Mouse (Mus musculus) lung, embryonic 16.5 days (tissue): ENCODE measurements at regions not wholly inside any gene's neighbourhood (a gene's known extent, or its start where the extent isn't known, plus 50 kb on each side); places are given as distances from the start of the nearest gene placed in this dataset. TPM values are rescaled to one million over a fixed set of nuclear protein-coding genes. Genes with fewer than 3 reads are reported as not detected.

Experiments used
- ATAC-seq: fragments of 200-750 bp; cut with Nextera tagmentation; 2 replicates; pipeline ENCODE4 v1.8.0; 2017; ENCODE audit warnings: low read depth, mild to moderate bottlenecking, moderate library complexity
- H3K27ac ChIP-seq: fragments of 300-500 bp; sonication (generic); 2 replicates; pipeline ENCODE4 v1.5.1; 2014; ENCODE audit warnings: mild to moderate bottlenecking, control low read depth, low read length
- H3K27me3 ChIP-seq: fragments of 300-500 bp; sonication (generic); 2 replicates; pipeline ENCODE4 v1.6.1; 2014; ENCODE audit warnings: low read depth, low read length, mixed read lengths; ENCODE audit not compliant: control insufficient read depth, insufficient read depth
- H3K36me3 ChIP-seq: fragments of 300-500 bp; sonication (generic); 2 replicates; pipeline ENCODE4 v1.6.1; 2014; ENCODE audit warnings: low read length; ENCODE audit not compliant: control insufficient read depth, insufficient read depth
- H3K4me1 ChIP-seq: fragments of 300-500 bp; sonication (generic); replicated peaks from 2 replicates; pipeline ENCODE4 v1.6.1; 2014; ENCODE audit warnings: low read length, mixed read lengths; ENCODE audit not compliant: control insufficient read depth, insufficient read depth
- H3K4me2 ChIP-seq: fragments of 300-500 bp; sonication (generic); 2 replicates; pipeline ENCODE4 v1.6.1; 2014; ENCODE audit warnings: low read depth, low read length, control low read depth
- H3K4me3 ChIP-seq: fragments of 300-500 bp; sonication (generic); 2 replicates; pipeline ENCODE4 v1.5.1; 2014; ENCODE audit warnings: mild to moderate bottlenecking, low read length, control low read depth
- H3K9ac ChIP-seq: fragments of 300-500 bp; sonication (generic); 2 replicates; pipeline ENCODE4 v1.6.1; 2014; ENCODE audit warnings: low read length, control low read depth
- H3K9me3 ChIP-seq: fragments of 300-500 bp; sonication (generic); 2 replicates; pipeline ENCODE4 v1.6.1; 2016; ENCODE audit warnings: low read length; ENCODE audit not compliant: control insufficient read depth
- WGBS: fragments of 180-500 bp; shearing (Covaris S2); extraction: QIAGEN DNeasy Blood & Tissue Kit; methylation state at CpG from one replicate; pipeline ENCODE4 v1.1.7; 2014; 5-methylcytosine and 5-hydroxymethylcytosine counted together
- microRNA-seq: library from miRNA; unstranded; fragments of <30 nt; microRNA quantifications from one replicate; pipeline ENCODE4, GENCODE M21; 2016

DNA sequence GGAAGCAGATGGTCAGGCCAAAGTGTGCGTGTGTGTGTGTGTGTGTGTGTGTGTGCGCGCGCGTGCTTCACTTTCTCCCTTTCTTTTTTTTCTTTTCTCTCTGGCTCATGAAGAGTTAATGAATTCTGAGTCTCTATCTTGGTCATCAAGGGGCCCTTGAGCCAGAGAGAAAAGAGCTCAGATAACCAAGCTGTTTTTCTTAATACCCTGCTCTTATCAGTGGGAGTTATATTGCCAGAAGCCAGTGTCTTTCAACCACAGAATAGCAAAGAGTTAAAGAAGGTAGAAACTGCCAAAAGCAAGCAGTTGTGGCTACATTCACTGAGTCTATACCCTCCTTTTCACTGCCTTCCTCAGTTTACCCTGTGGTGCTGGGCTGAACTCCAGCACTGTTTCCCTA, 60.6 kb upstream of the Dapk1 start:
- Histone ChIP-seq H3K4me2 (no peak overlapping the region), H3K9me3 (no peaks in the 10 kb centered on the region), H3K9ac (no peak overlapping the region), H3K4me3 (no peak overlapping the region), H3K36me3 (no peaks in the 10 kb centered on the region), H3K4me1 (no peaks in the 10 kb centered on the region), H3K27ac (no peak overlapping the region), H3K27me3 (no peaks in the 10 kb centered on the region)
- 93% methylated on average over 5 of the region's 5 CpGs for WGBS
- ATAC-seq, result no peak

DNA sequence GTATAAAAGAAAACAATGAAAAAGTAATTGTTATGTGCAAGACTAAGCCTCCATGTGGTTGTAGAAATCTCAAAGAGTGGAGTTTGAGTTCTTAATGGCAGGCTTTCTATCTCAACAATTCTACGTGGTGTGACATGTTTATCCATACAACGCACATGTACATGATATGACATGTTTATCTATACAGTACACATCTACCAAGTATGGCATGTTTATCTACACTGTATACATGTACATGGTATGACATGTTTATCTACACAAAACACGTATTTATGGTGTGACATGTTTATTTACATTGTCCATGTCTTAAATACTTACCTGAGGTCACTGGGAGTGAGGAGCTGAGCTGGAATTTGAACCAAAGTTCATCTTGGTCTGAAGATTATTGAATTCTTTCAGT, 57.4 kb upstream of the Dapk1 start:
- no peaks in the 10 kb centered on the region for H3K4me1 ChIP-seq
- H3K4me2 ChIP-seq, result no peak overlapping the region
- no peak overlapping the region for H3K9ac ChIP-seq
- no peaks in the 10 kb centered on the region for H3K27me3 ChIP-seq
- ATAC-seq, result no peak
- 57% methylated on average over 3 of the region's 3 CpGs for WGBS
- H3K9me3 ChIP-seq, result no peaks in the 10 kb centered on the region
- no peaks in the 10 kb centered on the region for H3K36me3 ChIP-seq
- no peak overlapping the region for H3K27ac ChIP-seq
- H3K4me3 ChIP-seq, result no peak overlapping the region

DNA sequence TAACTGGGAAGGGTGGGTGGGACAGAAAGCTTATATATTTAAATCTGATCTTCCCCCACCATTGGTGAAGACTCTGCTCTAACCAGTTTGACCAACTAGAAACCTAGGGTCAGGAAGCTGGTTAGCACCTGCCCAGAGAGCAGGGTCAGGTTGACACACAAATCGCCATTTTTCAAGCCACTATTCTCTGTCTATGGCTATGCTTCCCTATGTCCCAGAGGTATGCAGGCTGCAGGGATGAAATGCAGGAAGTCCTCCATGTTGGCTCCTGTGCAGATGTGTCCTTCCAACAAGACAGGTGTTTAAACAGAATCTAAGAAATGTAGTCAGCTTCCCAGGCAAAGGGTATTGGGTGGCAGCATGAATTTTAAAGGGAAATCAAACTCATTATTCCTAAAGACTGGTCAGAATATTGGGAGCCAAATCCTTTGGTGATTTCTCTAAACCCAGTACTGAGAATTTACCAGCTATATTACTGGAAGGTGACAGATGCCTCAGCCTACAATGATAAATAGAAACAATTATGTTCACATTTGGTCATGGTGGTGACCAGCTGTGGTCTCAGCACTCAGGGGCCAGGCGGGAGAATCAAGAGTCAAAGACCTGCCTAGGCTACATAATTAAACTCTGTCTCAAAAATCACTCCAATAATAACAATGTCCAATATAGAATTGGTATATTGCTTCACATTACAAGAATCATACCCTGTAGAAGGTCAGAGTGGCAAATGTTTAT, 55.6 kb upstream of the Dapk1 start:
- Histone ChIP-seq H3K27ac (no peak overlapping the region), H3K9me3 (no peaks in the 10 kb centered on the region), H3K4me2 (no peak overlapping the region), H3K4me3 (no peak overlapping the region), H3K9ac (no peak overlapping the region), H3K36me3 (no peaks in the 10 kb centered on the region), H3K4me1 (no peaks in the 10 kb centered on the region), H3K27me3 (no peaks in the 10 kb centered on the region)
- 76% methylated on average over 2 of the region's 2 CpGs for WGBS
- no peak for ATAC-seq

Small RNA genes in the stretch of these regions (microRNA-seq; reads per million reads assigned to microRNA genes)
- gene Gm24999 (not detected), gene Gm25000 (not detected)
